Mouse (Mus musculus) forebrain, embryonic 12.5 days (tissue): Measurements from ENCODE around the gene Lmcd1. TPM values are rescaled to one million over a fixed set of nuclear protein-coding genes. Genes with fewer than 3 reads are reported as not detected.

Experiments
- ATAC-seq: fragments of 200-750 bp; cut with Nextera tagmentation; 2 replicates; pipeline ENCODE4 v1.8.0; 2017; ENCODE audit warnings: moderate TSS enrichment; ENCODE audit not compliant: low FRiP score
- H3K27ac ChIP-seq: fragments of 300-500 bp; sonication (generic); 2 replicates; pipeline ENCODE4 v1.5.1; 2016; ENCODE audit warnings: mild to moderate bottlenecking
- H3K27me3 ChIP-seq: fragments of 300-500 bp; sonication (generic); 2 replicates; pipeline ENCODE4 v1.6.1; 2016; ENCODE audit warnings: mild to moderate bottlenecking
- H3K36me3 ChIP-seq: fragments of 300-500 bp; sonication (generic); replicated peaks from 2 replicates; pipeline ENCODE4 v1.6.1; 2016; ENCODE audit warnings: mild to moderate bottlenecking
- H3K4me1 ChIP-seq: fragments of 300-500 bp; sonication (generic); 2 replicates; pipeline ENCODE4 v1.6.1; 2016
- H3K4me2 ChIP-seq: fragments of 300-500 bp; sonication (generic); 2 replicates; pipeline ENCODE4 v1.6.1; 2016; ENCODE audit warnings: mild to moderate bottlenecking, moderate library complexity
- H3K4me3 ChIP-seq: fragments of 300-500 bp; sonication (generic); replicated peaks from 2 replicates; pipeline ENCODE4 v1.5.1; 2016; ENCODE audit warnings: mild to moderate bottlenecking
- H3K9ac ChIP-seq: fragments of 300-500 bp; sonication (generic); 2 replicates; pipeline ENCODE4 v1.6.1; 2016; ENCODE audit warnings: mild to moderate bottlenecking
- H3K9me3 ChIP-seq: fragments of 300-500 bp; sonication (generic); 2 replicates; pipeline ENCODE4 v1.6.1; 2016
- WGBS: fragments of 180-500 bp; shearing (Covaris S2); methylation state at CpG from one replicate; pipeline ENCODE4 v1.1.7; 2016; 5-methylcytosine and 5-hydroxymethylcytosine counted together
- polyA plus RNA-seq: library from polyadenylated mRNA; unstranded; fragments of >200 nt; fragmentation: Nextera tagmentation; extraction: Ambion mirVana; gene quantifications from 2 replicates; pipeline ENCODE4 v1.2.1, GENCODE M21; 2016

Lmcd1 gene
- polyA plus RNA-seq, 1 experiment from 2014 or later: 8.3 TPM

- Histone ChIP-seq H3K9ac (no peak overlapping the region), H3K4me3 (no peak overlapping the region), H3K27me3 (no peaks in the 10 kb centered on the region), H3K27ac (no peak overlapping the region), H3K36me3 (no peaks in the 10 kb centered on the region), H3K4me2 (no peak overlapping the region), H3K9me3 (no peaks in the 10 kb centered on the region), H3K4me1 (no peaks in the 10 kb centered on the region)
- no peak for ATAC-seq
- WGBS: 81% methylated on average over 5 of the region's 5 CpGs
These were observed 19.8 kb downstream of the Lmcd1 start for GRCm38 (mm10) chr6:112293320-112293719.

GRCm38 (mm10) chr6:112295269-112295668, 21.7 kb downstream of the Lmcd1 start:
- H3K9me3 ChIP-seq: no peaks in the 10 kb centered on the region
- no peaks in the 10 kb centered on the region for H3K36me3 ChIP-seq
- H3K9ac ChIP-seq: no peak overlapping the region
- no peaks in the 10 kb centered on the region for H3K27me3 ChIP-seq
- no peak overlapping the region for H3K27ac ChIP-seq
- H3K4me3 ChIP-seq: no peak overlapping the region
- no peak for ATAC-seq
- 82% methylated on average over 3 of the region's 3 CpGs for whole genome bisulfite sequencing
- no peaks in the 10 kb centered on the region for H3K4me1 ChIP-seq
- H3K4me2 ChIP-seq: no peak overlapping the region

DNA sequence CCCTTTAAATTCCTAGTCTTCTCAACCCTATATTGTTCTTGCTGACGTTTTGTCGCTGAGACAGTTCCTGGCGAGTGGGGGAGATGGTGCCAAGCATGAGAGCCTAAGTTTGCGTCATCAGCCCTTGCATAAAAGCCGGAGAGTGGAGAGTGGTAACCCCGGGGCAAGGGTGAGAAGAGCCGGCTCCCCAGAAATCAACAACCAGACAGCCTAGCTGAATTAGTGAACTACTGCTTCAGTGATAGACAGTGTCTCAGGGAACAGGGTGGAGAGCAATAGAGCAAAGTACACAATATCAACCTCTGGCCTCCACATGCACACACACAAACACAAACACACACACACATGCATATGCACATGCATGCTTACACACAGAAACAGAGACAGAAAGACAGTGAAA, 26.6 kb downstream of the Lmcd1 start:
- Histone ChIP-seq H3K36me3 (no peaks in the 10 kb centered on the region), H3K4me3 (no peak overlapping the region), H3K9ac (no peak overlapping the region), H3K4me1 (no peaks in the 10 kb centered on the region), H3K4me2 (no peak overlapping the region), H3K27ac (no peak overlapping the region), H3K9me3 (no peaks in the 10 kb centered on the region), H3K27me3 (no peaks in the 10 kb centered on the region)
- no peak for ATAC-seq
- WGBS: 83% methylated on average over 7 of the region's 7 CpGs

GRCm38 (mm10) chr6:112300633-112301032, 27.1 kb downstream of the Lmcd1 start:
- no peak for ATAC-seq

GRCm38 (mm10) chr6:112302248-112302647, 28.7 kb downstream of the Lmcd1 start:
- Histone ChIP-seq H3K36me3 (no peaks in the 10 kb centered on the region), H3K4me3 (no peak overlapping the region), H3K4me2 (no peak overlapping the region), H3K27ac (no peak overlapping the region), H3K9ac (no peak overlapping the region), H3K9me3 (no peaks in the 10 kb centered on the region), H3K27me3 (no peaks in the 10 kb centered on the region), H3K4me1 (no peaks in the 10 kb centered on the region)
- no peak for ATAC-seq
- 76% methylated on average over 7 of the region's 7 CpGs for WGBS

More at GRCm38 (mm10) chr6:112300633-112301032, 27.1 kb downstream of the Lmcd1 start:
- Histone ChIP-seq H3K9me3 (no peaks in the 10 kb centered on the region), H3K27ac (no peak overlapping the region), H3K9ac (no peak overlapping the region), H3K4me3 (no peak overlapping the region), H3K4me2 (no peak overlapping the region), H3K4me1 (no peaks in the 10 kb centered on the region), H3K27me3 (no peaks in the 10 kb centered on the region), H3K36me3 (no peaks in the 10 kb centered on the region)
- WGBS: 94% methylated on average over 1 of the region's 1 CpGs

- WGBS: 82% methylated on average over 9 of the region's 9 CpGs
These were observed 29.3 kb downstream of the Lmcd1 start for GRCm38 (mm10) chr6:112302814-112303383.

DNA sequence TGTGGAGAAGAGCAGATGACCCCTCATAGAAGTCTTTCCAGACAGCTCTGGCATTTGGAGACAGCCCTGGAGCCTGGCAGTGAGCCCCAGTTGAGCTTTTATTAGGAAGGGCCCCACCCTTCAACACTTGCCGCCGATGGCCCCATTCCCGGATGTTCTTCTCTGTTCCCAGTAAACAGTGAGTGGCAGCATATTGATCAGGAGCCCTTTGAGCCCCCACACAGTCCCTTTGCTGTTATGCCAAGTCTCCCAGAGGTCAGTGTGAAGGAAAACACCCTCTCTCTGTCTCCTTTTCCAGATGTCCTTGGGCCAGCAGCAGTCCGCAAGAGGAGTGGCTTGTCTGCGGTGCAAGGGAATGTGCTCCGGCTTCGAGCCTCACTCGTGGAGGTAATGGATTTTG, 31.2 kb downstream of the Lmcd1 start:
- ATAC-seq: no peak
- no peak overlapping the region for H3K9ac ChIP-seq
- no peaks in the 10 kb centered on the region for H3K4me1 ChIP-seq
- 85% methylated on average over 8 of the region's 8 CpGs for WGBS
- H3K27me3 ChIP-seq: no peaks in the 10 kb centered on the region
- no peak overlapping the region for H3K4me2 ChIP-seq
- H3K4me3 ChIP-seq: no peak overlapping the region
- no peaks in the 10 kb centered on the region for H3K36me3 ChIP-seq
- no peaks in the 10 kb centered on the region for H3K9me3 ChIP-seq
- H3K27ac ChIP-seq: no peak overlapping the region

More at GRCm38 (mm10) chr6:112302814-112303383, 29.3 kb downstream of the Lmcd1 start:
- no peak overlapping the region for H3K4me3 ChIP-seq
- no peaks in the 10 kb centered on the region for H3K27me3 ChIP-seq
- no peak overlapping the region for H3K4me2 ChIP-seq
- H3K4me1 ChIP-seq: no peaks in the 10 kb centered on the region
- H3K9ac ChIP-seq: no peak overlapping the region
- H3K9me3 ChIP-seq: no peaks in the 10 kb centered on the region
- no peak for ATAC-seq
- H3K36me3 ChIP-seq: no peaks in the 10 kb centered on the region
- no peak overlapping the region for H3K27ac ChIP-seq

- Histone ChIP-seq H3K9ac (no peak overlapping the region), H3K4me3 (no peak overlapping the region), H3K4me1 (no peaks in the 10 kb centered on the region), H3K9me3 (no peaks in the 10 kb centered on the region), H3K27ac (no peak overlapping the region), H3K36me3 (no peaks in the 10 kb centered on the region), H3K4me2 (no peak overlapping the region), H3K27me3 (no peaks in the 10 kb centered on the region)
- ATAC-seq: no peak
- 76% methylated on average over 6 of the region's 6 CpGs for WGBS
These were observed 35.9 kb downstream of the Lmcd1 start for GRCm38 (mm10) chr6:112309330-112309938.

GRCm38 (mm10) chr6:112311385-112311784, 37.8 kb downstream of the Lmcd1 start:
- Histone ChIP-seq H3K36me3 (no peaks in the 10 kb centered on the region), H3K9me3 (no peaks in the 10 kb centered on the region), H3K27me3 (no peaks in the 10 kb centered on the region), H3K27ac (no peak overlapping the region), H3K9ac (no peak overlapping the region), H3K4me3 (no peak overlapping the region), H3K4me1 (no peaks in the 10 kb centered on the region), H3K4me2 (no peak overlapping the region)
- ATAC-seq: no peak
- 40% methylated on average over 4 of the region's 4 CpGs for WGBS

GRCm38 (mm10) chr6:112319449-112319848, 45.9 kb downstream of the Lmcd1 start:
- WGBS: 92% methylated on average over 4 of the region's 4 CpGs
- no peak for ATAC-seq
- no peaks in the 10 kb centered on the region for H3K36me3 ChIP-seq
- H3K4me1 ChIP-seq: no peaks in the 10 kb centered on the region
- no peak overlapping the region for H3K27ac ChIP-seq
- H3K4me3 ChIP-seq: no peak overlapping the region
- H3K9me3 ChIP-seq: no peaks in the 10 kb centered on the region
- no peak overlapping the region for H3K4me2 ChIP-seq
- no peaks in the 10 kb centered on the region for H3K27me3 ChIP-seq
- no peak overlapping the region for H3K9ac ChIP-seq

GRCm38 (mm10) chr6:112320679-112321078, 47.1 kb downstream of the Lmcd1 start:
- Histone ChIP-seq H3K4me2 (no peak overlapping the region), H3K27ac (no peak overlapping the region), H3K4me1 (no peaks in the 10 kb centered on the region), H3K36me3 (no peaks in the 10 kb centered on the region), H3K4me3 (no peak overlapping the region), H3K9me3 (no peaks in the 10 kb centered on the region), H3K9ac (no peak overlapping the region), H3K27me3 (no peaks in the 10 kb centered on the region)
- 48% methylated on average over 5 of the region's 5 CpGs for WGBS
- ATAC-seq: no peak

- H3K4me3 ChIP-seq: no peak overlapping the region
- no peak for ATAC-seq
- 86% methylated on average over 5 of the region's 5 CpGs for WGBS
These were observed 49.4 kb downstream of the Lmcd1 start for GRCm38 (mm10) chr6:112322916-112323315.

DNA sequence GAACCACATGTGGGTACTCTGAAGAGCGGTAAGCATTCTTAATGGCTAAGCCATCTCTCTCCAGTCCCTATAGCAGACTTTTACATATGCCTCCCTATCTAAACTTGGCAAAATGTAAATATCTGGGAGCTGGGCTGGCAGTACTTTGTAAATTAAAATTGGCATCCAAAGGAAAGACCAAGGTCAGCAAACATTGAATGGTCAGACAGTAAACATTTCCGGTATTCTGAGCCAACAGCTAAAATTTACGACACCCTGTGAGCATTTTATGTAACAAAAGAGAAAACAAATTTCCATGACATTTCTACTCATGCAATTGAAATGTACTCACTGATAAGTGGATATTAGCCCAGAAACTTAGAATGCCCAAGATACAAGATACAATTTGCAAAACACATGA, 51.7 kb downstream of the Lmcd1 start:
- 97% methylated on average over 3 of the region's 3 CpGs for WGBS
- no peaks in the 10 kb centered on the region for H3K4me1 ChIP-seq

More at GRCm38 (mm10) chr6:112322916-112323315, 49.4 kb downstream of the Lmcd1 start:
- Histone ChIP-seq H3K36me3 (no peaks in the 10 kb centered on the region), H3K9me3 (no peaks in the 10 kb centered on the region), H3K4me2 (no peak overlapping the region), H3K27ac (no peak overlapping the region), H3K9ac (no peak overlapping the region), H3K4me1 (no peaks in the 10 kb centered on the region), H3K27me3 (no peaks in the 10 kb centered on the region)

More for the DNA sequence above, 51.7 kb downstream of the Lmcd1 start:
- no peaks in the 10 kb centered on the region for H3K9me3 ChIP-seq
- H3K4me3 ChIP-seq: no peak overlapping the region
- ATAC-seq: no peak
- H3K9ac ChIP-seq: no peak overlapping the region
- no peak overlapping the region for H3K4me2 ChIP-seq
- H3K27ac ChIP-seq: no peak overlapping the region
- H3K36me3 ChIP-seq: no peaks in the 10 kb centered on the region
- no peaks in the 10 kb centered on the region for H3K27me3 ChIP-seq
